Mouse (Mus musculus) forebrain, embryonic 14.5 days (tissue): Measurements from ENCODE around the gene Asic2. TPM values are rescaled to one million over a fixed set of nuclear protein-coding genes. Genes with fewer than 3 reads are reported as not detected.

Experiments
- ATAC-seq: fragments of 200-750 bp; cut with Nextera tagmentation; 2 replicates; pipeline ENCODE4 v1.8.0; 2017; ENCODE audit warnings: mild to moderate bottlenecking, moderate library complexity
- DNase-seq: peaks from one replicate; pipeline ENCODE4 v3.0.0-alpha.2; 2015; ENCODE audit warnings: low spot score
- H3K27ac ChIP-seq: fragments of 300-500 bp; sonication (generic); 2 replicates; pipeline ENCODE4 v1.5.1; 2014; ENCODE audit warnings: low read depth, mild to moderate bottlenecking, control low read depth, low read length, moderate library complexity
- H3K27me3 ChIP-seq: fragments of 300-500 bp; sonication (generic); replicated peaks from 2 replicates; pipeline ENCODE4 v1.6.1; 2014; ENCODE audit warnings: low read length, control low read depth, mixed read lengths; ENCODE audit not compliant: control insufficient read depth, insufficient read depth
- H3K36me3 ChIP-seq: fragments of 300-500 bp; sonication (generic); 2 replicates; pipeline ENCODE4 v1.6.1; 2014; ENCODE audit warnings: low read length, control low read depth; ENCODE audit not compliant: control insufficient read depth, insufficient read depth
- H3K4me1 ChIP-seq: fragments of 300-500 bp; sonication (generic); 2 replicates; pipeline ENCODE4 v1.6.1; 2014; ENCODE audit warnings: antibody characterized with exemption, low read length, control low read depth; ENCODE audit not compliant: control insufficient read depth, insufficient read depth
- H3K4me2 ChIP-seq: fragments of 300-500 bp; sonication (generic); 2 replicates; pipeline ENCODE4 v1.6.1; 2014; ENCODE audit warnings: mild to moderate bottlenecking, control low read depth, low read length
- H3K4me3 ChIP-seq: fragments of 300-500 bp; sonication (generic); 2 replicates; pipeline ENCODE4 v1.5.1; 2014; ENCODE audit warnings: low read depth, low read length, control low read depth
- H3K9ac ChIP-seq: fragments of 300-500 bp; sonication (generic); 2 replicates; pipeline ENCODE4 v1.6.1; 2014; ENCODE audit warnings: mild to moderate bottlenecking, low read length, control low read depth, moderate library complexity
- H3K9me3 ChIP-seq: fragments of 300-500 bp; sonication (generic); replicated peaks from 2 replicates; pipeline ENCODE4 v1.6.1; 2016; ENCODE audit warnings: low read length, control low read depth, mixed read lengths; ENCODE audit not compliant: control insufficient read depth
- WGBS: fragments of 180-500 bp; shearing (Covaris S2); extraction: QIAGEN DNeasy Blood & Tissue Kit; methylation state at CpG from one replicate; pipeline ENCODE4 v1.1.7; 2014; 5-methylcytosine and 5-hydroxymethylcytosine counted together
- polyA plus RNA-seq: library from polyadenylated mRNA; unstranded; fragments of >200 nt; fragmentation: Nextera tagmentation; extraction: Ambion mirVana; gene quantifications from 2 replicates; pipeline ENCODE4 v1.2.1, GENCODE M21; 2014

Gene Asic2
- polyA plus RNA-seq, 1 experiment from 2014 or later = 3.8 TPM

DNA sequence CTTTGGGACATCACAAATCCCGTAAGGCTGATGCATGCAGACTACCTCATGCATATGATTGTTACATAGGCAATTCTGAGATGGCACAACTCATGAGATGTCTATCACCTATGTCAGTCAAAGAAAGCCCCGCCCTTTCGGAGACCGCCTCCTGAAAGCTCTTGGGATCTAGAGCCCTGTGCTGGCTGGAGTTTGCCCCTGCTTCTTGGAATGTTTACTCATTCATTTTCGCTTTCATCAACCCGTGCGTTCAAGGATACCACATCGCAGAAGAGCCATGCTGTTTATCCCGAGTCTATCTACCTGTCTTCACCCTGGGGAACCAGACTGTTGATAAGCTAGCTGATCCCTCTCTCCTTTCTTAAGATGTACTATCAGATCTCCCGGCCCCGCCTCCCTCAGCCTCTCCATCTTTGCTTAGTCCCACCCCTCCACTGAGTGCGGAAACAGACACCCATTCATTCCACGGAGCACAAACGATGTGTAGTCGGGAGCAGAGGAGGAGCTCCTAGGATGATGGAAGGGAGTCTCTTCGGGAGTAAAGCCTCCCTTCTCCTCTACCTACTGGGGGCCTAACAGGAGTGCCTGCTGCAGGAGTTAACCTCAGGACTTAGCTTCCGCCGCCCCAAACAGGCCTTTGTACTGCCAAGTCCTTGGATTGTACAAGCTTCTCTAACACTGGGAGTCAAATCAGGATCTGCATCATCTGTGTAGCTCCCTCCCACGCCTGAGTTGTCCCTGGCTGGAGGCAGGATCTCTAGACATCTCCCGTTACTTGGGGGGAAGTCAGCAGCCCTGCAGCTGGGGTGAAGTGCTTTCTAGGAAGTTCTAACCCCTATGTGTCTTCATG, 356.1 kb downstream of the Asic2 start:
- peak overlapping the region; percentile 93 for H3K27ac ChIP-seq
- peak overlapping the region; percentile 53 for H3K4me2 ChIP-seq
- peak; percentile 76 for ATAC-seq
- H3K9me3 ChIP-seq = no peaks in the 10 kb centered on the region; the same call in 1 of the 2 replicates
- 8% methylated on average over 20 of the region's 20 CpGs for WGBS
- peak overlapping the region; percentile 19 for H3K4me3 ChIP-seq
- peaks cover 15% of the 10 kb centered on the region for H3K4me1 ChIP-seq
- H3K36me3 ChIP-seq = no peaks in the 10 kb centered on the region
- peak; percentile 85 for DNase-seq
- peak overlapping the region; percentile 26 for H3K9ac ChIP-seq
- no peaks in the 10 kb centered on the region for H3K27me3 ChIP-seq

DNA sequence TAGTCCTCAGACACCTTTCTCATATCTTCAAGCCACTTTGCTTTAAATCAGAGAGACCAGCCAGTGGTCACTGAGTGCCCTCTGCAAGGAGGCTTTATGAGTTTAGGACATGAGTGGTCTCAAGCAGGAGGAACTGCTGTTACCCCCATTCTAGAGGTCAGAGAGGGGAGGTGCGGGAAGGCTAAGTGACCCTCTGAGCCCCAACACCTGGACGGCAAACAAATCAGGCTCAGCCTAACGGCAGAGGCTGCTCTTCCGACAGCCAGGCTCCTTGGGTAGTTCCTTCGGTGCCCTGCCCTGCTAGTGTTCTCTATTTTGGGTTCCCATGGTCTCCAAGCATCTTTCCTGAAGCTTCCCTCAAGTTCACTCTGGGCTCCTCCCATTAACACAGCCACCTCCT, 357.8 kb downstream of the Asic2 start:
- 90% methylated on average over 5 of the region's 5 CpGs for WGBS
- Histone ChIP-seq H3K4me2 (no peak overlapping the region), H3K27me3 (no peaks in the 10 kb centered on the region), H3K4me3 (no peak overlapping the region), H3K9me3 (no peaks in the 10 kb centered on the region; the same call in 1 of the 2 replicates), H3K36me3 (no peaks in the 10 kb centered on the region), H3K27ac (no peak overlapping the region), H3K9ac (no peak overlapping the region), H3K4me1 (peaks cover 15% of the 10 kb centered on the region)
- ATAC-seq = no peak
- no peak for DNase-seq

DNA sequence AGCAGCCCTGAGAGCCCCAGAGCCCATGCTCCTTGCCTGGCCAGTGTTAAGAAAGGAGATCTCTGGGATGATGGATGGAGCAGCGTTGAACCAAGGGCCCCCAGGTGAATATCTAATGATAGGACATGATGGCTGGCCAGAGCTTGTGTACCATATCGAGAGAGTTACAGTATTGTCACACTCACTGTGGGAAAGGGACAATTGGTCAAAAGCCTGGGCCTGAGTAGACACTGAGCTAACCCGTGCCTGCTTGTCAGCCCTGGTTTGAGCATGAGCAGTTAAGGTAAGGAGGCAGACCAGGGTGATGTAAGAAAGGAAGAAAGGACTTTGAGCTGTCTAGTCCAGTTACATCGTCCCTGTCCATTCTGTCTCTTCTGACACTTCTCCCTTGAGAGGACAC, 365.3 kb downstream of the Asic2 start:
- no peak overlapping the region for H3K27ac ChIP-seq

DNA sequence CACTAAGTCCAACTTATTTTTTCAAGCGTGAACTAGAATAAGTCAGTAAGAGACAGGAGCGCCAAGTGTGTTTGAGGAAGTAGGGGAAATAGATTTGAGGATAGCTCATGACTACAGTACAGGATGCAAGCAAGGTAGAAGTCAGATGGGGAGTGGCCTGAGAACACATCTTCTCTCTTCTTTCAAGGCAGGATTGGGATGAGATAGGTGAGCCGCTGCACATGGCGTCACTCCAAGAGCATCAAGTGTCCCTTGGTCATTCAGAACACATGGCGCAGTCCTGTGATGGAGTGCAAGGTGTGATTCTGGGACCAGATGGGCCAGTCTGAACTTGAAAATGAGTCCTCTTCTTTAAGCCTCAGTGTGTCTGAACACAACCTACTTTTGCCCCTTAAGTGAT, 366.5 kb downstream of the Asic2 start:
- Histone ChIP-seq H3K27ac (no peak overlapping the region), H3K9me3 (no peaks in the 10 kb centered on the region), H3K36me3 (no peaks in the 10 kb centered on the region), H3K4me1 (no peaks in the 10 kb centered on the region), H3K4me3 (no peak overlapping the region), H3K4me2 (no peak overlapping the region), H3K9ac (no peak overlapping the region), H3K27me3 (no peaks in the 10 kb centered on the region)
- 98% methylated on average over 5 of the region's 5 CpGs for WGBS
- ATAC-seq = no peak
- DNase-seq = no peak

More for the DNA sequence above, 365.3 kb downstream of the Asic2 start:
- Histone ChIP-seq H3K4me1 (no peaks in the 10 kb centered on the region), H3K27me3 (no peaks in the 10 kb centered on the region), H3K36me3 (no peaks in the 10 kb centered on the region), H3K4me3 (no peak overlapping the region), H3K4me2 (no peak overlapping the region), H3K9ac (no peak overlapping the region), H3K9me3 (no peaks in the 10 kb centered on the region)
- WGBS = 84% methylated on average over 4 of the region's 4 CpGs
- DNase-seq (no peak), ATAC-seq (no peak)

DNA sequence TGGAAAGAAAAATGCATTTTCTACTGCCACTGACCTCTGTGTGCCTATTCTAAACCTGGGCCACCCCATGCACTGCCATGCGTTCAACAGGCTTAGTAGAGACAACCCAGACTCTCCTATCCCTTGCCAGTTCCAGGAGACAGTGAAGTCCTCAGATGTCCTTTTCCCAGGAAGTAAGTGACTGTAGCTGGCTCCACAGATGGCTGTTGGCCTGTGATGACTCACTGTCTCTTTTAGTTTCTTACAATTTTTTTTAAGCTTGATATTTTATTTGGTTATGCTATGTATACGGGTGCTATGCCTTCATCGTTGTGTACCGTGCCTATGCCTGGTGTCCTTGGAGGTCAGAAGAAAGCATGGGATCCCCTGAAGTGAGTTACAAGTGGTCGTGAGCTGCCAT, 370.7 kb downstream of the Asic2 start:
- ATAC-seq (no peak), DNase-seq (no peak)
- whole genome bisulfite sequencing = 93% methylated on average over 5 of the region's 5 CpGs
- Histone ChIP-seq H3K4me3 (no peak overlapping the region), H3K4me2 (no peak overlapping the region), H3K9ac (no peak overlapping the region), H3K27ac (no peak overlapping the region), H3K36me3 (no peaks in the 10 kb centered on the region), H3K27me3 (no peaks in the 10 kb centered on the region), H3K4me1 (peaks cover 9% of the 10 kb centered on the region; the same call in 1 of the 2 replicates), H3K9me3 (no peaks in the 10 kb centered on the region)

DNA sequence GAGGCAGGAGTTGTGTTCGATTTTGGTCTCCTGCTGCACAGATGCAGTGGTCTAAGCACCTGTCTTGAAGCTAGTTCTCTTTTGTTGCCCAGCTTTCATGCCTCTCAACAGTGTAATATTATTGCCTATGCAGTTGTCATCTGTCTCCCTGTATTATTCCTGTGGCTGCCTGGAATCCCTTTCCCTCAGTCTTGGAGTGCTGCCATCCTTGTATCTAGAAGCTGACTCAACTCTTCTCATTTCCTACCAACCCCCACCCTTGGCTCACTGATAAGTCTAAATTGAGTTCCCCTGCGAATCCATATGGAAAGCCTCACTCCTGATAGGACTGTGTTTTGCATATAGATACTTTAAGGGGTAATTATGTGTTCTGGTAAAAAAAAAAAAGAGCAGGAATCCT, 373.0 kb downstream of the Asic2 start:
- peak; percentile 83 for DNase-seq
- H3K4me3 ChIP-seq = no peak overlapping the region
- no peak overlapping the region for H3K9ac ChIP-seq
- peak; percentile 54; the same call in 1 of the 2 replicates for ATAC-seq
- H3K36me3 ChIP-seq = no peaks in the 10 kb centered on the region
- H3K27ac ChIP-seq = no peak overlapping the region
- WGBS = 60% methylated on average over 2 of the region's 2 CpGs
- no peaks in the 10 kb centered on the region; the same call in 1 of the 2 replicates for H3K27me3 ChIP-seq
- H3K9me3 ChIP-seq = no peaks in the 10 kb centered on the region
- peaks cover 17% of the 10 kb centered on the region; the same call in 1 of the 2 replicates for H3K4me1 ChIP-seq
- no peak overlapping the region for H3K4me2 ChIP-seq

DNA sequence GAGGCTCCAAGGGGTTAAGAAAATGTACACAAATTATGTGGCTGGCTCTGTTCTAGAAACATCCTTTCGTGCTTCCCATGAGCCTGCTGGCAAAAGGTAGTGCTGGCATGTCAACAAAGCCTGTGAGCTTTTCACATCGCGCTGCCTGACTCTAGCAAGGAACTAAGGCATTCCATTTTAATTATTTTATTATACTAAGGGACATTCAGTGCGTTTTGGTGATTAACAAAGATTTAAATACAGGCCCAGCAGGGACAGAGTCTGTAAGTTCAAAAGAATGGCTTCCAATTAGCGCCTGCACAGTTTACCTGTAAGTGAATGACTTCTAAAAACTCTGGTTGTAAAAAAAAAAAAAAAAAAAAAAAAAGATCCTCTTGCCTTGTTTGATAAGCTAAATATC, 375.5 kb downstream of the Asic2 start:
- no peaks in the 10 kb centered on the region for H3K9me3 ChIP-seq
- H3K4me1 ChIP-seq = peaks cover 28% of the 10 kb centered on the region
- DNase-seq (peak; percentile 52), ATAC-seq (no peak)
- H3K27me3 ChIP-seq = no peaks in the 10 kb centered on the region; the same call in 1 of the 2 replicates
- no peaks in the 10 kb centered on the region for H3K36me3 ChIP-seq
- no peak overlapping the region for H3K4me3 ChIP-seq
- no peak overlapping the region for H3K27ac ChIP-seq
- H3K9ac ChIP-seq = no peak overlapping the region
- no peak overlapping the region for H3K4me2 ChIP-seq
- 11% methylated on average over 5 of the region's 5 CpGs for WGBS

DNA sequence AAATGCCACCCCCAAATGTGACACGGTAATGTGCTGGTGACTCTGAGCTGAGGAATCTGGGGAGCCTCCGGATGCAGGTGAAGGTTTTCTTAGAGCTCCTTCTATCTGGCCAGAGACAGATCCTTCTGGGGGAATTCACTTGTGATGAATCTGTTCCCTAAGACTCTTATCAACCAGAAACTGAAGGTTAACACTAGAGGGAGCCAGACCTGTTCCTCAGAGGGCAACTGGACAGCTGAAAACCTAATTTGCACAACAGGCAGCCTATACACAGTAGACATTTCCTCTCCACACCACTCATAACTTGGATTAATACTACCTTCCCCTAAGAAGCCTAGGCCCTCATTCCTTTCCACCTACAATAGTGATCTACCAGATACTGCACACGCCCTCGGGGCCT, 377.3 kb downstream of the Asic2 start:
- H3K4me3 ChIP-seq = no peak overlapping the region
- H3K27ac ChIP-seq = no peak overlapping the region
- ATAC-seq (no peak), DNase-seq (peak; percentile 57)
- WGBS = 67% methylated on average over 4 of the region's 4 CpGs
- peaks cover 28% of the 10 kb centered on the region for H3K4me1 ChIP-seq
- H3K9ac ChIP-seq = no peak overlapping the region
- no peak overlapping the region for H3K4me2 ChIP-seq
- H3K36me3 ChIP-seq = no peaks in the 10 kb centered on the region
- H3K9me3 ChIP-seq = no peaks in the 10 kb centered on the region
- H3K27me3 ChIP-seq = no peaks in the 10 kb centered on the region; the same call in 1 of the 2 replicates

DNA sequence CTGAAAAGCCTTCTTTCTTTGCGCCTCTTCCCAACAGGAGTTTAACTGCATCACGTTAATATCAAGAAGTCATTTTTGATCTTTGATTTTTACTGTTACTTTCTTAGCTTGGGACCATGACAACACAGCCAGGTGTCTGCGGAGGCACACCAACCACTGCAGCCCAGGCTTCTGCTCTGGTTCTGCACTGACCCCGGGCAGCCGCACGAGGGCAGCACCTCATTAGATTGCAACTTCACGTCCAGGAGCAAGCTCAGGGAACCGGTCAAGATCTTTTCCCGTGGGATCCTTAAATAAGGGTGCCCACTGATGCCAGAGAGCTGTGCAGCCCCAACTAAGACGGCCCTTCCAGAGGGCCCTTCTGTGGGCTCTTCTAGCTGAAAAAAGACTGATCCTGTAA, 379.6 kb downstream of the Asic2 start:
- Histone ChIP-seq H3K4me3 (no peak overlapping the region), H3K4me1 (peaks cover 27% of the 10 kb centered on the region), H3K9me3 (no peaks in the 10 kb centered on the region), H3K36me3 (no peaks in the 10 kb centered on the region), H3K9ac (no peak overlapping the region), H3K27ac (no peak overlapping the region), H3K27me3 (no peaks in the 10 kb centered on the region; the same call in 1 of the 2 replicates), H3K4me2 (peak overlapping the region; percentile 37; the same call in 1 of the 2 replicates)
- DNase-seq = peak; percentile 70
- 11% methylated on average over 10 of the region's 10 CpGs for WGBS
- ATAC-seq = peak; percentile 56; the same call in 1 of the 2 replicates
